Mouse (Mus musculus) kidney, adult 9 months (tissue): ENCODE data around the gene Ciao2b.

Source experiments
- DNase-seq: peaks from one replicate; pipeline ENCODE4 v3.0.0; 2022

The Ciao2b gene

GRCm38 (mm10) chr8:104611613-104612012, 30.2 kb downstream of the Ciao2b start:
- DNase-seq: no peak

GRCm38 (mm10) chr8:104610185-104610766, 31.5 kb downstream of the Ciao2b start:
- DNase-seq: no peak

GRCm38 (mm10) chr8:104609222-104609621, 32.5 kb downstream of the Ciao2b start:
- DNase-seq: no peak

- no peak for DNase-seq
Observed at GRCm38 (mm10) chr8:104607944-104608343, 33.8 kb downstream of the Ciao2b start.

- DNase-seq: no peak
Observed at GRCm38 (mm10) chr8:104606329-104606728, 35.4 kb downstream of the Ciao2b start.

- no peak for DNase-seq
Observed at GRCm38 (mm10) chr8:104603245-104603593, 38.5 kb downstream of the Ciao2b start.

- DNase-seq: peak; percentile 95
Observed at GRCm38 (mm10) chr8:104602468-104603244, 39.1 kb downstream of the Ciao2b start.

GRCm38 (mm10) chr8:104601941-104602371, 39.8 kb downstream of the Ciao2b start:
- DNase-seq: peak; percentile 62

GRCm38 (mm10) chr8:104601386-104601785, 40.4 kb downstream of the Ciao2b start:
- DNase-seq: no peak

GRCm38 (mm10) chr8:104598496-104598895, 43.3 kb downstream of the Ciao2b start:
- DNase-seq: peak; percentile 91

GRCm38 (mm10) chr8:104597656-104598055, 44.1 kb downstream of the Ciao2b start:
- peak; percentile 73 for DNase-seq

- peak; percentile 78 for DNase-seq
Observed at GRCm38 (mm10) chr8:104595773-104596536, 45.8 kb downstream of the Ciao2b start.

GRCm38 (mm10) chr8:104594611-104595362, 47.0 kb downstream of the Ciao2b start:
- no peak for DNase-seq

- no peak for DNase-seq
Observed at GRCm38 (mm10) chr8:104593536-104594325, 48.0 kb downstream of the Ciao2b start.

- DNase-seq: no peak
Observed at GRCm38 (mm10) chr8:104592566-104592965, 49.2 kb downstream of the Ciao2b start.

- DNase-seq: peak; percentile 76
Observed at GRCm38 (mm10) chr8:104591856-104592255, 49.9 kb downstream of the Ciao2b start.

GRCm38 (mm10) chr8:104591133-104591834, 50.5 kb downstream of the Ciao2b start, which contains the start of gene Pdp2:
Pdp2 (plus strand) TSS chr8:104591451.
- peak; percentile 97 for DNase-seq

- DNase-seq: no peak
Observed at GRCm38 (mm10) chr8:104590284-104590683, 51.5 kb downstream of the Ciao2b start.
